Mouse (Mus musculus) midbrain, postnatal 0 days (tissue): ENCODE data around the gene Gm7358. TPM values are rescaled to one million over a fixed set of nuclear protein-coding genes. Genes with fewer than 3 reads are reported as not detected.

Source experiments
- polyA plus RNA-seq: library from polyadenylated mRNA; unstranded; fragments of >200 nt; fragmentation: Nextera tagmentation; extraction: Ambion mirVana; gene quantifications from 2 replicates; pipeline ENCODE4 v1.2.1, GENCODE M21; 2015
- total RNA-seq: library from RNA; depleted of rRNA; stranded (reverse); fragments of >200 nt; gene quantifications from 2 replicates; pipeline ENCODE4 v1.2.3, GENCODE M21; 2014; rRNA removed

The Gm7358 gene
- total and polyA plus RNA-seq, 2 experiments from 2014 or later: not detected

Other genes starting within 250 kb of the Gm7358 start
- gene Gm7168, start 111.2 kb downstream of the Gm7358 start, total RNA-seq: 0.60 TPM in 1 of 2 replicates, not detected in the other
- not detected in 2 replicates for gene Gm7168, start 111.2 kb downstream of the Gm7358 start, polyA plus RNA-seq
- gene Gm7356, start 55.8 kb downstream of the Gm7358 start, total RNA-seq: not detected in 2 replicates
- gene Gm7356, start 55.8 kb downstream of the Gm7358 start, polyA plus RNA-seq: not detected in 2 replicates
- 19.4 and 19.9 TPM in 2 replicates for gene Dact2, start 144.8 kb upstream of the Gm7358 start, total RNA-seq
- 2.8 TPM in 2 replicates for gene Dact2, start 144.8 kb upstream of the Gm7358 start, polyA plus RNA-seq
- 4.5 and 5.3 TPM in 2 replicates for gene Smoc2, start 220.0 kb upstream of the Gm7358 start, total RNA-seq
- 5.2 TPM in 2 replicates for gene Smoc2, start 220.0 kb upstream of the Gm7358 start, polyA plus RNA-seq